Comparison of ENCODE assay signal across 9 mouse cellular contexts in genomic region chr11:77825853-77826252, GRCm38 (mm10). TPM values are rescaled to one million over a fixed set of nuclear protein-coding genes. Genes with fewer than 3 reads are reported as not detected.
DNase-seq lines count a peak whose midpoint lies in the region; ATAC-seq and TF ChIP-seq lines count a peak whose summit lies in the region.
"Had no signal": no experiment of that assay in that cellular context is flagged by ENCODE, and none has a peak within 500 bp of the region (broad histone marks: within the 10 kb centered on the region; RNA-seq: fewer than 3 reads in every experiment).

No protein-coding gene starts in this region.

- 0 out of 2 replicates have a peak, but pooled peaks have one; percentile 21 for TF ChIP-seq POLR2A in heart, adult 2 months (IDR thresholded peaks at IDR 0.05; ENCODE audit: insufficient read depth, low read depth, low read length)

- no peaks in the 10 kb centered on the region for H3K36me3 ChIP-seq in heart, adult 2 months (ENCODE audit: control insufficient read depth, insufficient read depth, low read length)
- peaks cover 99% of the 10 kb centered on the region for H3K36me3 ChIP-seq in heart, embryonic 10.5 days
- peaks cover 7% of the 10 kb centered on the region for H3K36me3 ChIP-seq in forebrain, embryonic 16.5 days (ENCODE audit: control insufficient read depth, insufficient read depth)
- H3K36me3 ChIP-seq in hindbrain, embryonic 16.5 days (ENCODE audit: control insufficient read depth, insufficient read depth, low read length) = peaks cover 18% of the 10 kb centered on the region; the same call in 1 of the 2 replicates
- H3K36me3 ChIP-seq in midbrain, embryonic 16.5 days (ENCODE audit: control insufficient read depth, insufficient read depth, low read length) = peaks cover 26% of the 10 kb centered on the region
- H3K36me3 ChIP-seq in splenic B cell, adult 2 months (ENCODE audit: control insufficient read depth, insufficient read depth, low read length, poor library complexity, severe bottlenecking) = peaks cover 17% of the 10 kb centered on the region

- H3K4me1 ChIP-seq in heart, adult 2 months (ENCODE audit: control insufficient read depth, insufficient read depth, low read length) = no peaks in the 10 kb centered on the region; the same call in 1 of the 2 replicates
- peaks cover 27% of the 10 kb centered on the region; the same call in 1 of the 2 replicates for H3K4me1 ChIP-seq in heart, embryonic 10.5 days
- H3K4me1 ChIP-seq in forebrain, embryonic 16.5 days (replicated peaks; ENCODE audit: control insufficient read depth, insufficient read depth, low read length) = peaks cover 39% of the 10 kb centered on the region
- peaks cover 21% of the 10 kb centered on the region for H3K4me1 ChIP-seq in hindbrain, embryonic 16.5 days (ENCODE audit: control insufficient read depth, insufficient read depth, low read depth, low read length)
- peaks cover 19% of the 10 kb centered on the region for H3K4me1 ChIP-seq in midbrain, embryonic 16.5 days (ENCODE audit: control insufficient read depth, insufficient read depth, low read length)

- peak overlapping the region; percentile 54 for H3K27ac ChIP-seq in heart, adult 2 months
- H3K27ac ChIP-seq in heart, embryonic 10.5 days = no peak overlapping the region
- peak overlapping the region; percentile 71 for H3K27ac ChIP-seq in forebrain, embryonic 16.5 days (ENCODE audit: low read length)
- H3K27ac ChIP-seq in hindbrain, embryonic 16.5 days (ENCODE audit: low read depth, low read length) = peak overlapping the region; percentile 50; the same call in 1 of the 2 replicates
- H3K27ac ChIP-seq in midbrain, embryonic 16.5 days (ENCODE audit: low read length) = peak overlapping the region; percentile 75

- H3K27me3 ChIP-seq in heart, adult 2 months (ENCODE audit: control insufficient read depth, insufficient read depth, low read length) = no peaks in the 10 kb centered on the region
- no peaks in the 10 kb centered on the region for H3K27me3 ChIP-seq in heart, embryonic 10.5 days (ENCODE audit: insufficient read depth, poor library complexity, severe bottlenecking)
- no peaks in the 10 kb centered on the region for H3K27me3 ChIP-seq in forebrain, embryonic 16.5 days (replicated peaks; ENCODE audit: control insufficient read depth, insufficient read depth, low read length)
- no peaks in the 10 kb centered on the region for H3K27me3 ChIP-seq in hindbrain, embryonic 16.5 days (replicated peaks; ENCODE audit: control insufficient read depth, insufficient read depth, low read length)
- H3K27me3 ChIP-seq in midbrain, embryonic 16.5 days (ENCODE audit: control insufficient read depth, insufficient read depth, low read depth, low read length) = no peaks in the 10 kb centered on the region
- H3K27me3 ChIP-seq in splenic B cell, adult 2 months (ENCODE audit: control insufficient read depth, insufficient read depth, low read length, poor library complexity, severe bottlenecking) = no peaks in the 10 kb centered on the region
- H3K27me3 ChIP-seq: Patski had no signal

- H3K79me2 ChIP-seq in heart, adult 2 months (replicated peaks; ENCODE audit: control insufficient read depth, insufficient read depth, low read length) = no peaks in the 10 kb centered on the region

- peak; percentile 92 for TF ChIP-seq CTCF in heart, adult 2 months (IDR thresholded peaks at IDR 0.05)

- intact Hi-C loops in heart, adult 2 months (cut with DNase I) = no loop called here
- intact Hi-C loops in left cerebral cortex, postnatal 14 days (cut with DNase I) = loop anchor here (2.0 kb wide), 1 partner anchor 141 kb away; no protein-coding TSS in a partner anchor

- 1% methylated on average over 5 of the region's 5 CpGs for WGBS in heart, adult 2 months
- 7% methylated on average over 5 of the region's 5 CpGs for WGBS in heart, embryonic 10.5 days
- WGBS in forebrain, embryonic 16.5 days = 3% methylated on average over 5 of the region's 5 CpGs
- 4% methylated on average over 5 of the region's 5 CpGs for WGBS in hindbrain, embryonic 16.5 days
- 1% methylated on average over 5 of the region's 5 CpGs for WGBS in midbrain, embryonic 16.5 days

- 0 out of 2 replicates have a peak, but pooled peaks have one; percentile 13 for TF ChIP-seq EP300 in heart, adult 2 months (IDR thresholded peaks at IDR 0.05; ENCODE audit: insufficient read depth, low read depth, low read length)

- peak; percentile 24 for ATAC-seq in forebrain, embryonic 16.5 days
- peak; percentile 13; the same call in 1 of the 2 replicates for ATAC-seq in hindbrain, embryonic 16.5 days
- ATAC-seq in midbrain, embryonic 16.5 days = no peak
- ATAC-seq: Patski had no signal

- no peak overlapping the region for H3K9ac ChIP-seq in heart, adult 2 months (ENCODE audit: low read depth, low read length)
- peak overlapping the region; percentile 39; the same call in 1 of the 2 replicates for H3K9ac ChIP-seq in forebrain, embryonic 16.5 days (replicated peaks; ENCODE audit: low read depth, low read length)
- 0 out of 2 replicates have a peak overlapping the region, but pooled peaks have one; percentile 15 for H3K9ac ChIP-seq in hindbrain, embryonic 16.5 days (ENCODE audit: low read depth, low read length)
- H3K9ac ChIP-seq in midbrain, embryonic 16.5 days (ENCODE audit: low read depth, low read length) = 0 out of 2 replicates have a peak overlapping the region, but pooled peaks have one; percentile 38

- H3K4me3 ChIP-seq in heart, adult 2 months = no peak overlapping the region
- H3K4me3 ChIP-seq in heart, embryonic 10.5 days = no peak overlapping the region
- H3K4me3 ChIP-seq in forebrain, embryonic 16.5 days (replicated peaks; ENCODE audit: low read length) = no peak overlapping the region
- H3K4me3 ChIP-seq in hindbrain, embryonic 16.5 days (ENCODE audit: low read length) = no peak overlapping the region
- H3K4me3 ChIP-seq in midbrain, embryonic 16.5 days (ENCODE audit: low read depth, low read length) = no peak overlapping the region

- no peaks in the 10 kb centered on the region for H3K9me3 ChIP-seq in heart, embryonic 10.5 days
- H3K9me3 ChIP-seq in forebrain, embryonic 16.5 days (ENCODE audit: control insufficient read depth, low read length) = no peaks in the 10 kb centered on the region
- H3K9me3 ChIP-seq in hindbrain, embryonic 16.5 days (ENCODE audit: control insufficient read depth, low read length) = no peaks in the 10 kb centered on the region
- no peaks in the 10 kb centered on the region for H3K9me3 ChIP-seq in midbrain, embryonic 16.5 days (replicated peaks; ENCODE audit: control insufficient read depth, low read length, poor library complexity, severe bottlenecking)

- peak; percentile 68 to 74 for DNase-seq in heart, adult 2 months
- DNase-seq in heart, embryonic 10.5 days (ENCODE audit: low spot score) = no peak
- DNase-seq in c-Kit-positive CD71-negative TER-119-negative erythroid progenitor cells, embryonic 14.5 days (ENCODE audit: low read depth) = peak; percentile 50
- DNase-seq in left cerebral cortex, postnatal 14 days (ENCODE audit: low spot score in 2 of 2) = peak; percentile 78 to 80
- DNase-seq in splenic B cell, adult 2 months (ENCODE audit: low read depth, low spot score) = peak; percentile 72

- no peak overlapping the region for H3K4me2 ChIP-seq in forebrain, embryonic 16.5 days (ENCODE audit: low read length)
- no peak overlapping the region for H3K4me2 ChIP-seq in hindbrain, embryonic 16.5 days (ENCODE audit: low read length)
- H3K4me2 ChIP-seq in midbrain, embryonic 16.5 days (ENCODE audit: low read length) = no peak overlapping the region

RNA-seq across cellular contexts. Expression of gene Gm10277, which starts 38.3 kb away (rescaled TPM):
- not detected for total RNA-seq in heart, adult 2 months (2021)
- polyA plus RNA-seq in heart, adult 2 months (2012; rRNA removed) = not detected in 2 replicates
- polyA plus RNA-seq in heart, embryonic 10.5 days (2016; fragmentation: Nextera tagmentation; extraction: Ambion mirVana) = 1.1 and 1.6 TPM in 2 replicates
- polyA plus RNA-seq in forebrain, embryonic 16.5 days (2015; fragmentation: Nextera tagmentation; extraction: Ambion mirVana) = 0.99 and 3.3 TPM in 2 replicates
- 1.6 and 1.7 TPM in 2 replicates for polyA plus RNA-seq in hindbrain, embryonic 16.5 days (2015; fragmentation: Nextera tagmentation; extraction: Ambion mirVana)
- total RNA-seq in left cerebral cortex, postnatal 14 days (2021) = not detected
- polyA plus RNA-seq in midbrain, embryonic 16.5 days (2015; fragmentation: Nextera tagmentation; extraction: Ambion mirVana) = 2.0 and 2.5 TPM in 2 replicates
